Mouse (Mus musculus) cerebellum, postnatal 14 days (tissue): ENCODE data around the gene Mars.
A peak's percentile ranks its signal among the peaks of the same experiment; 100 is the strongest.

Source experiments
- DNase-seq, 2 experiments: peaks; one replicate each; pipeline ENCODE4 v3.0.0; 2021; ENCODE audit warnings: mixed read lengths in 2 of 2

Mars gene

DNA sequence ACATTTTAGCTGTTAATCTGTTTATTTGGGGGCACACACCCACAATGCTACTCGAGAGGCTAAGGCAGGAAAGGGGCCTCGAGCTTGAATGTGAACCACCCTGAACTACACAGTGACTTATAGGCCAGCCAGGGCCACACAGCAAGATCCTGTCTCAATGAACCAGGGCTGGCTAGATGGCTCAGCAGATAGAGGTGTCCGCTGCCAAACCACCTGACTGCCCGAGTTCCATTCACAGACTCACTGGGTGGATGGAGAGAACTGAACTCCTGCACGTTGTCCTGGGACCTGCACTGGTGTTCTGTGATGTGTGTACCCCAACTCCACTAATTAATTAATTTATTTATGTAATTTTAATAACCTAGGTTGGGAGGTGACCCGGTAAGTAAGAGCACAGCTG lies 53.8 kb downstream of the Mars start:
- no peak for DNase-seq

GRCm38 (mm10) chr10:127255625-127256345 lies 55.8 kb downstream of the Mars start:
- peak; percentile 54 to 72 for DNase-seq

- DNase-seq = no peak
Measured at GRCm38 (mm10) chr10:127250810-127251209, 60.8 kb downstream of the Mars start.
